Mouse (Mus musculus): Measurements from ENCODE around the gene Crispld2.

GRCm38 (mm10) chr8:119964859-119965258, 27.4 kb upstream of the Crispld2 start:
- no peak for TF ChIP-seq CTCF (IDR thresholded peaks at IDR 0.05; ENCODE audit: extremely low read depth, insufficient read length, insufficient replicate concordance, low read depth, low read length)
- no peak for TF ChIP-seq POLR2A (IDR thresholded peaks at IDR 0.05; ENCODE audit: low read depth, low read length)
